Mouse (Mus musculus): Measurements from ENCODE around the gene Wnt3a.

Wnt3a gene

GRCm38 (mm10) chr11:59308164-59308542 lies 17.6 kb upstream of the Wnt3a start:
- 19% methylated on average over 12 of the region's 12 CpGs for WGBS

- WGBS, result under 1% methylated on average over 45 of the region's 45 CpGs
Observed at GRCm38 (mm10) chr11:59307422-59308163, 17.0 kb upstream of the Wnt3a start.

- WGBS, result 1% methylated on average over 128 of the region's 128 CpGs
Observed at GRCm38 (mm10) chr11:59306461-59307421, 16.2 kb upstream of the Wnt3a start, which contains the start of gene Wnt9a. Gene Wnt9a (plus strand): TSS chr11:59306928.

GRCm38 (mm10) chr11:59305821-59306215 lies 15.3 kb upstream of the Wnt3a start:
- 9% methylated on average over 10 of the region's 10 CpGs for WGBS

- WGBS, result 33% methylated on average over 22 of the region's 22 CpGs
Observed at GRCm38 (mm10) chr11:59305008-59305820, 14.7 kb upstream of the Wnt3a start.

GRCm38 (mm10) chr11:59302700-59303569 lies 12.4 kb upstream of the Wnt3a start:
- WGBS, result 20% methylated on average over 9 of the region's 10 CpGs

GRCm38 (mm10) chr11:59301053-59301452 lies 10.5 kb upstream of the Wnt3a start:
- 62% methylated on average over 2 of the region's 2 CpGs for WGBS

GRCm38 (mm10) chr11:59300185-59300584 lies 9.6 kb upstream of the Wnt3a start:
- WGBS, result 11% methylated on average over 3 of the region's 3 CpGs

GRCm38 (mm10) chr11:59297941-59298340 lies 7.4 kb upstream of the Wnt3a start:
- 16% methylated on average over 7 of the region's 7 CpGs for WGBS

GRCm38 (mm10) chr11:59293616-59294015 lies 3.1 kb upstream of the Wnt3a start:
- WGBS, result 28% methylated on average over 7 of the region's 7 CpGs

GRCm38 (mm10) chr11:59289706-59290105 lies 846 bp downstream of the Wnt3a start:
- under 1% methylated on average over 25 of the region's 25 CpGs for WGBS

- 44% methylated on average over 14 of the region's 14 CpGs for WGBS
Observed at GRCm38 (mm10) chr11:59284146-59284545, 6.4 kb downstream of the Wnt3a start.

GRCm38 (mm10) chr11:59282933-59283332 lies 7.6 kb downstream of the Wnt3a start:
- WGBS, result 47% methylated on average over 10 of the region's 10 CpGs

GRCm38 (mm10) chr11:59282111-59282510 lies 8.4 kb downstream of the Wnt3a start:
- 81% methylated on average over 5 of the region's 5 CpGs for WGBS

GRCm38 (mm10) chr11:59278047-59278446 lies 12.5 kb downstream of the Wnt3a start:
- WGBS, result 80% methylated on average over 4 of the region's 4 CpGs

- WGBS, result 75% methylated on average over 2 of the region's 2 CpGs
Observed at GRCm38 (mm10) chr11:59276877-59277276, 13.7 kb downstream of the Wnt3a start.

- WGBS, result 43% methylated on average over 3 of the region's 3 CpGs
Observed at GRCm38 (mm10) chr11:59274184-59274583, 16.4 kb downstream of the Wnt3a start.

GRCm38 (mm10) chr11:59266727-59267126 lies 23.8 kb downstream of the Wnt3a start:
- 62% methylated on average over 6 of the region's 6 CpGs for WGBS

- WGBS, result 81% methylated on average over 8 of the region's 8 CpGs
Observed at GRCm38 (mm10) chr11:59265154-59265813, 25.3 kb downstream of the Wnt3a start.

- 28% methylated on average over 8 of the region's 8 CpGs for WGBS
Observed at GRCm38 (mm10) chr11:59264593-59264992, 26.0 kb downstream of the Wnt3a start.
